Mouse (Mus musculus) brain, embryonic 14.5 days (tissue): Measurements from ENCODE around the gene Actl6a. TPM values are rescaled to one million over a fixed set of nuclear protein-coding genes. Genes with fewer than 3 reads are reported as not detected.
"Not testable (repeated sequence)": the region's sequence is repeated elsewhere in the genome, so short reads cannot be mapped to it uniquely, and the experiment has no call there.

Experiments used
- DNase-seq: peaks from one replicate; pipeline ENCODE4 v3.0.0-alpha.2; 2011; ENCODE audit warnings: low read depth
- CTCF ChIP-seq: fragments of 200-500 bp; IDR thresholded peaks from 2 replicates; pipeline ENCODE4 v1.5.1; 2012; ENCODE audit warnings: inconsistent platforms, mild to moderate bottlenecking, moderate library complexity, borderline replicate concordance; ENCODE audit not compliant: insufficient read depth, insufficient read length; ENCODE audit errors: extremely low read depth
- POLR2A ChIP-seq: fragments of 200-500 bp; IDR thresholded peaks from 2 replicates; pipeline ENCODE4 v1.6.1; 2012; ENCODE audit warnings: mild to moderate bottlenecking, inconsistent platforms, borderline replicate concordance; ENCODE audit not compliant: poor library complexity, insufficient read depth, insufficient read length, severe bottlenecking; ENCODE audit errors: extremely low read depth
- polyA plus RNA-seq: library from polyadenylated mRNA; depleted of rRNA; stranded (reverse); fragments of >200 nt; gene quantifications from 2 replicates; pipeline ENCODE4 v1.2.3, GENCODE M21; 2012

Gene Actl6a
- polyA plus RNA-seq, 1 experiment = 51.8 TPM

GRCm38 (mm10) chr3:32736244-32737171, 30.4 kb downstream of the Actl6a start, which contains the start of gene Ndufb5:
Ndufb5 (plus strand) TSS chr3:32736990.
- no peak for TF ChIP-seq CTCF
- TF ChIP-seq POLR2A = peak; percentile 72; the same call in 1 of the 2 replicates
- peak; percentile 100 for DNase-seq

DNA sequence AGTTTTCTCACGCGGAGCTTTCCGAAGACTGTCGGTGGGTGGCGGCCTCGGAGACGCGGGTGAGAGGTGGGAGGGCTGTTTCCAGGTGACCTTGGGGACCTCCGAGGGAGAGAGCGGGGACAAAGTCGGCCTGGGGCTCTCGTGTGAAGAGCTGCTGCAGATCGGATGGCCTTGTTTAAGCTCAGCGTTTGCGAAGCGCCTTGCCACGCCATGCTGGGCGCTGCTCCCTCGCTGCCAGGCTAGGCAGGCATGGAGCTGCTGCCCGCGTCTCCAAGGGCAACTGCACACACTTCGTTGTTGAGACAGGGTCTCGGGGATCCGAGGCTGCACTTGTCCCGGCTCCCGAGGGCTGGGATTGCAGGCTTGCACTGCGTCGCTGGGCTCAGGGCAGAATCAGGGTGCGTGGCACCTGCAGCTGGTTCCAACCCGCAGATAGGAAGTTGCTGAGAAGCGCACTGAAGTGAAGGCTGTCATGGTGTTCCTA, 31.1 kb downstream of the Actl6a start, which contains the start of gene Mrpl47:
Gene Mrpl47, minus strand, starts transcription at position 434 of the 484 bp plus-strand sequence.
- no peak for DNase-seq
- TF ChIP-seq CTCF (no peak), POLR2A (no peak)

GRCm38 (mm10) chr3:32738549-32738948, 32.5 kb downstream of the Actl6a start:
- no peak for TF ChIP-seq POLR2A
- TF ChIP-seq CTCF = no peak
- DNase-seq = no peak

DNA sequence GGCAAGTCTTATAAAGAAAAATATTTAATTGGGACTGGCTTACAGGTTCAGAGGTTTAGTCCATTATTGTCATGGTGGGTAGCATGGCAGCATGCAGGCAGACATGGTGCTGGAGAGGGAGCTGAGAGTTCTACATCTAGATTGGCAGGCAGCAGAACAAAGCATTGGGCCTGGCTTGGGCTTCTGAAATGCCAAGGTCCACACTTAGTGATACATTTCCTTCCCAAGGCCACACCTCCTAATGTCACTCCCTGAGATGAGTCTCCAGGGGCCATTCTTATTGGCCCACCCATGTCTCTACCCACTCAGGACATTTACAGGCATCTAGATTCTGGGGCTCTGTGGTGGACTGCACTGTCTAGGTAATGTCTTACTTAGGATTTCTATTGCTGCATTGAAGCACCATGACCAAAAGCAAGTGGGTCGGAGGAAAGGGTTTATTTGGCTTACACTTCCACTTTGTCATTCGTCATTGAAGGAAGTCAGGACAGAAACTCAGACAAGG, 36.2 kb downstream of the Actl6a start:
- TF ChIP-seq POLR2A (no peak), CTCF (no peak)
- DNase-seq = no peak

DNA sequence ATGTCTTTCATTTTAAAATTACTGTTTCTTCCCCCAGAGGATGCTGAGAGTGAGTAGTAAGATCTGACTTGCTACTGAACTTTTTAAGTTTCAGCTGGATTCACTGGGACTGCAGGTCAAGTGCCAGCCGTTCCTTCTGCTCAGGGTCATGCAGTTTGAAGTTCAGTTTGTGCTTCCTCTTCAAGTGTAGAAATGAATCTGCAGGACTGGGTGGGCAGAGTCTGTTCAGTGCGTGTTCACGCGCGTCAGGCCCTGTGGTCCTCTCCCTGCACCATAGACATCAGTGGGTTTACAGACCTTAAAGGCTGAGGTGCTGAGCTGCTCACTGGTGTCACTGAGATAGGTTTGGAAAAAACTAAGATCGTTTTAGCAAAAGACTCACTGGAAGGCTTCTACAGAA, 38.9 kb downstream of the Actl6a start:
- TF ChIP-seq POLR2A = no peak
- TF ChIP-seq CTCF = no peak
- no peak for DNase-seq

GRCm38 (mm10) chr3:32745426-32745825, 39.3 kb downstream of the Actl6a start:
- DNase-seq = not testable (repeated sequence)

DNA sequence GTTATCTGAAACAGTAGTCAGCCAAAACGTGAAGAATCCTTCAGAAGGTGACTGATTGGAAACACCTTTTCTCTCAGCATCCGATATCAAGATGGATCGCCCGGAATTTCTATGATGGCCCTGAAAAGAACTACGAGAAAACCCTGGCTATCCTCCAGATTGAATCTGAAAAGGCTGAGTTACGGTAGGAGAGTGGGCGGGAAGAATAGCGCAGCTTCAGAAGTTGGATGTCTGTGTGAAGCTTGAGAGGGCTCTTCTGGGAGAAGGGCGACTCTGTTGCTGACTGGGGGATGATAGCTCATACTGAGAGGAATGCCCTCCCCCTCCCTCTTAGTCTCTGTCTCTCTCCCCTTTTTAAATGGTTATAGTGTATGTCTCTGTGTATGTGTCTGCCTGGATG, 42.3 kb downstream of the Actl6a start:
- TF ChIP-seq POLR2A (no peak), CTCF (no peak)
- DNase-seq = no peak

- peak; percentile 75 for DNase-seq
These were observed 43.9 kb downstream of the Actl6a start for GRCm38 (mm10) chr3:32749820-32750579.

DNA sequence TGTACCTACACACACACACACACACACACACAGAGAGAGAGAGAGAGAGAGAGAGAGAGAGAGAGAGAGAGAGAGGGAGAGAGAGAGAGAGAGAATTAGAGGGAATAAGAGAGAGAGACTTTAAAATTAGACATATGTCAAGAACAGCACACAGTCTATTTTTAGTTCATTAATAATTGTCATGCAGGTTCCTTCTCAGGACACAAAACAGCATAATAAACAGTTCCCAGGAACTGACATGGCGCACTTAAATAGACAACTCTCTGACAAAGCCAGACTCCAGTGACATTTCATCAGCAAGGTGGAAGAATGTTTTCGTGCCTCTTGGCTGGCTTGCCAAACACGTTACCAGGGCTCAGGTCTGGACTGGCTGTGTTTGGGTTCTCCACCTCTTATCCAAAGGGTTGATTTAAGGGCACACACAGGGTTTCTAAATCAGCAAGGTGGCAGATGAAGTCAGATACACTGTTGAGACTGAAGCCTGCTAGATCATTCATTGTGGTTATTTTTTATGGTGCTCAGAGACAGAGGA, 48.4 kb downstream of the Actl6a start:
- DNase-seq = no peak
- TF ChIP-seq POLR2A = no peak
- no peak for TF ChIP-seq CTCF

More at GRCm38 (mm10) chr3:32749820-32750579, 43.9 kb downstream of the Actl6a start:
- TF ChIP-seq POLR2A (no peak), CTCF (no peak)

GRCm38 (mm10) chr3:32759212-32759611, 53.1 kb downstream of the Actl6a start:
- TF ChIP-seq POLR2A = no peak
- TF ChIP-seq CTCF = no peak
- DNase-seq = no peak

DNA sequence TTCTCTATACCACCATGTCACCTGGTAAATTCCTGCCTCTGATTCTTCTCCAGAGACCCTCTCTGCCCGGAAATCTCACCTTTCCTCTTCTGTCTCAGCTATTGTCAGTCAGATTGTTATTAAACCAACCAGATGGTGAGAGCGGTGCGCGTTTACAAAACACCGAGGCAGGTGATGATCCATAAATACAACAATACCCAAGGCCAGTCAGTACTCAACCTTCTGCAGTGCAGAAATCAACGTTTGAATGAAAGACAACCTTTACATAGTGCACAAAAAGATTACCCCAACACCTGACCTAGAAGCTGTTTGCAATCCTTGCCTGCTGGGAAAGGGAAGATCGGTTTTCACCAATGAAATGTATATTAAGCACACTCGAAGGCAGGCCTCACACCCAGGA, 56.9 kb downstream of the Actl6a start:
- no peak for DNase-seq
- no peak for TF ChIP-seq POLR2A
- TF ChIP-seq CTCF = no peak
